Mouse (Mus musculus) thymus, postnatal 14 days (tissue): ENCODE measurements at regions not wholly inside any gene's neighbourhood (a gene's known extent, or its start where the extent isn't known, plus 50 kb on each side); places are given as distances from the start of the nearest gene placed in this dataset.

Source experiments
- DNase-seq: peaks from one replicate; pipeline ENCODE4 v3.0.0; 2021

- peak; percentile 9 for DNase-seq
Observed at GRCm38 (mm10) chr4:53915326-53915725, 89.5 kb downstream of the Tmem38b start.

- peak; percentile 53 for DNase-seq
Observed at GRCm38 (mm10) chr4:53919188-53919587, 93.3 kb downstream of the Tmem38b start.

GRCm38 (mm10) chr4:53920587-53920986 is 94.7 kb downstream of the Tmem38b start:
- peak; percentile 14 for DNase-seq

GRCm38 (mm10) chr4:53931068-53931467 is 105.2 kb downstream of the Tmem38b start:
- no peak for DNase-seq

GRCm38 (mm10) chr4:53931499-53931898 is 105.7 kb downstream of the Tmem38b start:
- peak; percentile 9 for DNase-seq

- no peak for DNase-seq
Observed at GRCm38 (mm10) chr4:53935306-53935705, 109.5 kb downstream of the Tmem38b start.

GRCm38 (mm10) chr4:53948736-53949135 is 122.9 kb downstream of the Tmem38b start:
- DNase-seq = no peak

GRCm38 (mm10) chr4:53949164-53949563 is 123.3 kb downstream of the Tmem38b start:
- no peak for DNase-seq

GRCm38 (mm10) chr4:53950496-53950895 is 124.7 kb downstream of the Tmem38b start:
- no peak for DNase-seq

- no peak for DNase-seq
Observed at GRCm38 (mm10) chr4:53951003-53951733, 125.3 kb downstream of the Tmem38b start.

- DNase-seq = no peak
Observed at GRCm38 (mm10) chr4:53951734-53952109, 125.9 kb downstream of the Tmem38b start.

- DNase-seq = no peak
Observed at GRCm38 (mm10) chr4:53952288-53952687, 126.4 kb downstream of the Tmem38b start.

- DNase-seq = no peak
Observed at GRCm38 (mm10) chr4:53962458-53962857, 136.6 kb downstream of the Tmem38b start.

- no peak for DNase-seq
Observed at GRCm38 (mm10) chr4:53970461-53970860, 144.6 kb downstream of the Tmem38b start.

GRCm38 (mm10) chr4:53970960-53971359 is 145.1 kb downstream of the Tmem38b start:
- no peak for DNase-seq

GRCm38 (mm10) chr4:53976036-53976638 is 150.3 kb downstream of the Tmem38b start:
- DNase-seq = no peak

GRCm38 (mm10) chr4:53986519-53987301 is 160.9 kb downstream of the Tmem38b start:
- no peak for DNase-seq

GRCm38 (mm10) chr4:53987536-53987935 is 161.7 kb downstream of the Tmem38b start:
- DNase-seq = no peak

GRCm38 (mm10) chr4:54021069-54021829 is 195.4 kb downstream of the Tmem38b start:
- DNase-seq = no peak

GRCm38 (mm10) chr4:54021861-54022385 is 196.1 kb downstream of the Tmem38b start:
- no peak for DNase-seq

GRCm38 (mm10) chr4:54026919-54027318 is 201.1 kb downstream of the Tmem38b start:
- DNase-seq = no peak

GRCm38 (mm10) chr4:54027565-54028237 is 201.9 kb downstream of the Tmem38b start:
- DNase-seq = no peak
